Mouse (Mus musculus): ENCODE results near the gene Fzd2.
A peak's percentile ranks its signal among the peaks of the same experiment; 100 is the strongest.

GRCm38 (mm10) chr11:102643891-102644382, 39.7 kb downstream of the Fzd2 start:
- TF ChIP-seq POLR2A (IDR thresholded peaks at IDR 0.05; ENCODE audit: insufficient read length, low read depth) = peak; percentile 40
- peak; percentile 72 for TF ChIP-seq USF1 (IDR thresholded peaks at IDR 0.05; ENCODE audit: low read depth)
- no peak for TF ChIP-seq POLR2AphosphoS2 (IDR thresholded peaks at IDR 0.05; ENCODE audit: insufficient read length, low read depth)
- TF ChIP-seq SRF (IDR thresholded peaks at IDR 0.05; ENCODE audit: control insufficient read depth, insufficient read length, low read depth) = no peak
- no peak for TF ChIP-seq MAX (IDR thresholded peaks at IDR 0.05; ENCODE audit: low read depth)
- TF ChIP-seq TCF12 (IDR thresholded peaks at IDR 0.05; ENCODE audit: insufficient read depth, poor library complexity, severe bottlenecking) = peak; percentile 64
- peak; percentile 36 for TF ChIP-seq TCF3 (IDR thresholded peaks at IDR 0.05; ENCODE audit: insufficient read length, low read depth)
- peak in 1 of 3 experiments; percentile 84 for TF ChIP-seq MYOG (IDR thresholded peaks at IDR 0.05; ENCODE audit: control insufficient read depth in 1 of 3, insufficient read depth in 1 of 3, insufficient read length in 2 of 3, low read depth in 2 of 3)
- peak; percentile 95 for TF ChIP-seq CEBPB (IDR thresholded peaks at IDR 0.05; ENCODE audit: insufficient read depth, poor library complexity, severe bottlenecking)
- peak in 1 of 3 experiments; percentile 75 for TF ChIP-seq MYOD1 (IDR thresholded peaks at IDR 0.05; ENCODE audit: control insufficient read depth in 1 of 3, insufficient read length in 2 of 3, low read depth in 2 of 3)
- TF ChIP-seq E2F4 (IDR thresholded peaks at IDR 0.05; ENCODE audit: insufficient read depth) = no peak

Data from myocyte (in vitro differentiated cells).